Mouse (Mus musculus): ENCODE measurements at regions not wholly inside any gene's neighbourhood (a gene's known extent, or its start where the extent isn't known, plus 50 kb on each side); places are given as distances from the start of the nearest gene placed in this dataset.
"Not testable (repeated sequence)": the region's sequence is repeated elsewhere in the genome, so short reads cannot be mapped to it uniquely, and the experiment has no call there.

- DNase-seq (ENCODE audit: low spot score in 2 of 2): peak; percentile 32 to 39
- Histone ChIP-seq H3K4me3 (no peak overlapping the region), H3K27ac (no peak overlapping the region)
- no peak for TF ChIP-seq CTCF (conservative IDR thresholded peaks at IDR 0.05)
Measured at GRCm38 (mm10) chr3:22551516-22551915, 475.1 kb downstream of the Tbl1xr1 start.

GRCm38 (mm10) chr3:22559556-22559955 lies 483.1 kb downstream of the Tbl1xr1 start:
- no peak overlapping the region for H3K4me3 ChIP-seq
- no peak overlapping the region for H3K27ac ChIP-seq
- no peak for DNase-seq (ENCODE audit: low spot score in 2 of 2)
- TF ChIP-seq CTCF (conservative IDR thresholded peaks at IDR 0.05): no peak

- not testable (repeated sequence) for H3K27ac ChIP-seq; H3K4me3 ChIP-seq; DNase-seq (ENCODE audit: low spot score in 2 of 2)
Measured at GRCm38 (mm10) chr3:22560476-22561170, 484.2 kb downstream of the Tbl1xr1 start.
